Mouse (Mus musculus) retina, postnatal 1 day (tissue): ENCODE results near the gene Myo1b.
A peak's percentile ranks its signal among the peaks of the same experiment; 100 is the strongest.

Source experiments
- DNase-seq: peaks from one replicate; pipeline ENCODE4 v3.0.0-alpha.2; 2012

Gene Myo1b

GRCm38 (mm10) chr1:51845264-51846036, 70.4 kb downstream of the Myo1b start:
- DNase-seq: no peak

- peak; percentile 14 for DNase-seq
Observed at GRCm38 (mm10) chr1:51837845-51838623, 77.8 kb downstream of the Myo1b start.

GRCm38 (mm10) chr1:51837311-51837710, 78.6 kb downstream of the Myo1b start:
- no peak for DNase-seq

- DNase-seq: no peak
Observed at GRCm38 (mm10) chr1:51835795-51836194, 80.1 kb downstream of the Myo1b start.

GRCm38 (mm10) chr1:51834072-51834471, 81.8 kb downstream of the Myo1b start:
- no peak for DNase-seq

- DNase-seq: no peak
Observed at GRCm38 (mm10) chr1:51829353-51829752, 86.5 kb downstream of the Myo1b start.

GRCm38 (mm10) chr1:51822531-51822930, 93.3 kb downstream of the Myo1b start:
- DNase-seq: no peak

GRCm38 (mm10) chr1:51821701-51822495, 94.0 kb downstream of the Myo1b start:
- no peak for DNase-seq

- DNase-seq: no peak
Observed at GRCm38 (mm10) chr1:51820520-51820919, 95.4 kb downstream of the Myo1b start.

GRCm38 (mm10) chr1:51820013-51820441, 95.8 kb downstream of the Myo1b start:
- DNase-seq: no peak

- no peak for DNase-seq
Observed at GRCm38 (mm10) chr1:51815636-51816035, 100.2 kb downstream of the Myo1b start.

GRCm38 (mm10) chr1:51814854-51815630, 100.8 kb downstream of the Myo1b start:
- peak; percentile 35 for DNase-seq

- no peak for DNase-seq
Observed at GRCm38 (mm10) chr1:51808847-51809246, 107.0 kb downstream of the Myo1b start.

GRCm38 (mm10) chr1:51808228-51808627, 107.6 kb downstream of the Myo1b start:
- DNase-seq: no peak

GRCm38 (mm10) chr1:51805040-51805610, 110.7 kb downstream of the Myo1b start:
- DNase-seq: no peak

GRCm38 (mm10) chr1:51804296-51805039, 111.4 kb downstream of the Myo1b start:
- DNase-seq: no peak

GRCm38 (mm10) chr1:51798011-51798471, 117.8 kb downstream of the Myo1b start:
- no peak for DNase-seq

- peak; percentile 71 for DNase-seq
Observed at GRCm38 (mm10) chr1:51795586-51796309, 120.1 kb downstream of the Myo1b start.

GRCm38 (mm10) chr1:51789269-51789668, 126.6 kb downstream of the Myo1b start:
- DNase-seq: no peak

GRCm38 (mm10) chr1:51782091-51782490, 133.8 kb downstream of the Myo1b start:
- DNase-seq: peak; percentile 15
